Mouse (Mus musculus) heart, embryonic 15.5 days (tissue): Measurements from ENCODE around the gene Cyp1b1. TPM values are rescaled to one million over a fixed set of nuclear protein-coding genes. Genes with fewer than 3 reads are reported as not detected.

ENCODE experiments used
- ATAC-seq: fragments of 200-750 bp; cut with Nextera tagmentation; replicated peaks from 2 replicates; pipeline ENCODE4 v1.8.0; 2017; ENCODE audit warnings: low read depth, moderate TSS enrichment; ENCODE audit not compliant: insufficient number of reproducible peaks, insufficient read depth, low FRiP score
- H3K27ac ChIP-seq: fragments of 300-500 bp; sonication (generic); 2 replicates; pipeline ENCODE4 v1.5.1; 2015; ENCODE audit warnings: mild to moderate bottlenecking, inconsistent platforms
- H3K27me3 ChIP-seq: fragments of 300-500 bp; sonication (generic); 2 replicates; pipeline ENCODE4 v1.6.1; 2015; ENCODE audit warnings: inconsistent platforms
- H3K36me3 ChIP-seq: fragments of 300-500 bp; sonication (generic); 2 replicates; pipeline ENCODE4 v1.6.1; 2015; ENCODE audit warnings: mild to moderate bottlenecking, inconsistent platforms
- H3K4me1 ChIP-seq: fragments of 300-500 bp; sonication (generic); replicated peaks from 2 replicates; pipeline ENCODE4 v1.6.1; 2015; ENCODE audit warnings: inconsistent platforms
- H3K4me2 ChIP-seq: fragments of 300-500 bp; sonication (generic); 2 replicates; pipeline ENCODE4 v1.6.1; 2015; ENCODE audit warnings: inconsistent platforms, mild to moderate bottlenecking, moderate library complexity
- H3K4me3 ChIP-seq: fragments of 300-500 bp; sonication (generic); 2 replicates; pipeline ENCODE4 v1.5.1; 2015; ENCODE audit warnings: mild to moderate bottlenecking, inconsistent platforms
- H3K9ac ChIP-seq: fragments of 300-500 bp; sonication (generic); 2 replicates; pipeline ENCODE4 v1.6.1; 2015; ENCODE audit warnings: mild to moderate bottlenecking, inconsistent platforms
- H3K9me3 ChIP-seq: fragments of 300-500 bp; sonication (generic); replicated peaks from 2 replicates; pipeline ENCODE4 v1.6.1; 2016; ENCODE audit warnings: inconsistent platforms
- WGBS: fragments of 180-500 bp; shearing (Covaris S2); methylation state at CpG from one replicate; pipeline ENCODE4 v1.1.7; 2015; ENCODE audit warnings: mixed read lengths; 5-methylcytosine and 5-hydroxymethylcytosine counted together
- polyA plus RNA-seq: library from polyadenylated mRNA; unstranded; fragments of >200 nt; fragmentation: Nextera tagmentation; extraction: Ambion mirVana; gene quantifications from 2 replicates; pipeline ENCODE4 v1.2.1, GENCODE M21; 2015

Gene Cyp1b1
- polyA plus RNA-seq, 1 experiment from 2014 or later = 1.7 TPM

DNA sequence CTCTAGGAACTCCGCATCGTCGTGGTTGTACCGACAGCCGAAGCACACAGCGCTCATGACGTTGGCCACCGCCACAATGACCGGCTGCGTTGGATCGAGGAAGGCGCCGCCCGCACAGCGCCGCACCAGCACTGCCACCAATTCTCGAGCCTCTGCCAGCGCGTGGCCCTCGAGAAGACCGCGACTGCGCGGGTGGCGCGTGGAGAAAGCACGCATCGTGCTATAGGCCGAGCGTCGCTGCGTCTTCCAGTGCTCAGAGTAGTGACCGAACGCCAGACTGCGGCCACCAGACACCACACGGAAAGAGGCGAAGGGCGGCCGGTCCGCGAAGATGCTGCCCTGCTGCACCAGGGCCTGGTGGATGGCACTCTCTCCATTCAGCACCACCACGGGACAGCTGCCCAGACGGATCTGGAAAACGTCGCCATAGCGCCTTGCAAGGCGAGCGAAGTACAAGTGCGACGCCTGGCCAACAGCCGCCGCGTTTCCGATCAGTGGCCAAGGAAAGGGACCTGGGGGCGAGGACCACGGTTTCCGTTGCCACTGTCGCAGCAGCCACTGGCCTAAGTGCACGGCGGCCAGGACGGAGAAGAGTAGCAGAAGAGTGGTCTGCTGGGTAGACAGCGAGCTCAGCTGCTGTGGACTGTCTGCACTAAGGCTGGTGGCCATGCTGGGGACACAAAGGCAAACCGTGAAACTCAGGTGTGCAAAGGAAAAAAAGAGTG, 1.1 kb downstream of the Cyp1b1 start:
- Histone ChIP-seq H3K27ac (no peak overlapping the region), H3K27me3 (peaks cover 68% of the 10 kb centered on the region), H3K4me3 (peak overlapping the region; percentile 51), H3K36me3 (no peaks in the 10 kb centered on the region), H3K9me3 (no peaks in the 10 kb centered on the region), H3K4me2 (peak overlapping the region; percentile 82), H3K9ac (peak overlapping the region; percentile 32; the same call in 1 of the 2 replicates), H3K4me1 (peaks cover 32% of the 10 kb centered on the region)
- 0 out of 2 replicates have a peak, but pooled peaks have one; percentile 18 for ATAC-seq
- under 1% methylated on average over 63 of the region's 63 CpGs for whole genome bisulfite sequencing

DNA sequence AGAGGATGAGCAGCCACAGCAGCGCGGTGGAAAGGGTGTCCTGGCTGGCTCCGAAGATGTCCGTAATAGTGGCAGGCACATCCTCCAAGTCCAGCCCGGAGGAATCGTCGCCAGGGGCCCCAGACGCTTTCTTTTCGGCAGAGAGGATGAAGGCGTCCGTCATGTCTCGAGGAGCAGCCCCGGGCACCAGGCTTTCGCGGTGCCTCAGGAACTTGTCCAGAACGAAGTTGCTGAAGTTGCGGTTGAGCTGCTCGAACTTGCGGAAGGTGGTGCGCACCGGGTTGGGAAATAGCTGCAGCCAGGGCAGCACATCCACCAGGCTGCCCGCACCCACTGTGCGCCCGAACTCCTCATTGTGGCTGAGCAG, 1.6 kb downstream of the Cyp1b1 start:
- Histone ChIP-seq H3K27ac (no peak overlapping the region), H3K27me3 (peaks cover 68% of the 10 kb centered on the region), H3K9me3 (no peaks in the 10 kb centered on the region), H3K36me3 (no peaks in the 10 kb centered on the region), H3K4me2 (peak overlapping the region; percentile 82), H3K4me3 (peak overlapping the region; percentile 51), H3K4me1 (peaks cover 32% of the 10 kb centered on the region), H3K9ac (peak overlapping the region; percentile 32; the same call in 1 of the 2 replicates)
- under 1% methylated on average over 24 of the region's 24 CpGs for WGBS
- ATAC-seq = no peak

DNA sequence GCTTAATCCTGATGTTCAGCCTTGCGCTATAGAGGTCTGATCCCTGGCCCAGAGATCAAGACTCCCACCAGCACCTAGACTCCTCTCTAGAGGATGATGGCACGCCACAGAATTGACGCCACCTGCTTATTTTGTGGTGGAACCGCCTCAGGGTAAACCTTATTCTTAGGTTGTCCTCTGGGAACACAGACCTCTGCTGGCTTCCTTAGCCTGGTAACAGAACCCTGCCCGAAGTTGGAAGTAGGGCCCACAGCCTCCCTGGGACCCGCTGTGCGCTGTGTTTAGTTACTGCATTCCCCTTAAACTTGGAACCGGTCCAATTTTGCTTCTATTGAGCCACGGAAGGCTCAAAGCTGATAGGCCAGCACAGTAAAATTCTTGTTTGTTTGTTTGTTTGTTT, 2.3 kb downstream of the Cyp1b1 start:
- H3K36me3 ChIP-seq = no peaks in the 10 kb centered on the region
- H3K9me3 ChIP-seq = no peaks in the 10 kb centered on the region
- no peak for ATAC-seq
- no peak overlapping the region for H3K9ac ChIP-seq
- peaks cover 65% of the 10 kb centered on the region for H3K27me3 ChIP-seq
- H3K4me2 ChIP-seq = no peak overlapping the region
- 18% methylated on average over 9 of the region's 9 CpGs for WGBS
- H3K4me1 ChIP-seq = peaks cover 34% of the 10 kb centered on the region
- H3K4me3 ChIP-seq = no peak overlapping the region
- H3K27ac ChIP-seq = no peak overlapping the region

DNA sequence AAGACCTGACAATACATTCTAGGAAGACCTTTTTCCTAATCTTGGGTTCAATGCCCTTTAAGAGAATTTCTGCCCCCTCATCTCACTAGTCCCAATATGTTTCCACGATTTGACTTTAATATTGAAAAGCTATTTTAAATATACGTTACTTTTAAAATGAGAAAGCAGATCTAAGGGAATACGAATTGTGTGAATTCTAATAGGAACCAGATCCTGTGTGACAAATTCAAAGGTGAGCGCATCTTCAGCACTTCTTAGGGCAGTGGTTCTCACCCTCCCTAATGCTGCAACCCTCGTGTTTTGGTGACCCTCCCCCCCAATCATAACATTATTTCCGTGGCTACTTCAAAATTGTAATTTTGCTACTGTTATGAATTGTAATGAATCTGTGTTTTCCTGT, 2.9 kb downstream of the Cyp1b1 start:
- H3K27me3 ChIP-seq = peaks cover 59% of the 10 kb centered on the region
- H3K4me3 ChIP-seq = no peak overlapping the region

DNA sequence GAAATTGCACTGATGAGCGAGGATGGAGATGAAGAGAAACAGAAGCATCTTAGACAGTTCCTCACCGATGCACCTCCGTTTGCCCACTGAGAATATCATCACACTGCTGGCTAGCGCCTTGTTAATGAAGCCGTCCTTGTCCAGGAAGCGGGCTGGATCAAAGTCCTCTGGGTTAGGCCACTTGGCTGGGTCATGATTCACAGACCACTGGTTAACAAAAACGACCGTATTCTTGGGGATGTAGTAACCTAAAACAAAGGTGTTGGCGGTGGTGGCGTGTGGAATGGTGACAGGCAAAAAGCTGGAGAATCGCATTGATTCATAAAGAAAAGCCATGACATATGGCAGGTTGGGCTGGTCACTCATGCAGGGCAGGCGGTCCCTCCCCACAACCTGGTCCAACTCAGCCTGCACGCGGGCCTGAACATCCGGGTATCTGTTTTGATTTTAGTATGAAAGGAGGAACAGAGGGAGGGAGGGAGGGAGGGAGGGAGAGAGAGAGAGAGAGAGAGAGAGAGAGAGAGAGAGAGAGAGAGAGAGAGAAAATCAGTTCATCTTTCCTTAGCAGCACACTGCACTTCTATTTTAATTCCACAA, 4.5 kb downstream of the Cyp1b1 start:
- H3K9ac ChIP-seq = no peak overlapping the region
- no peak overlapping the region for H3K4me2 ChIP-seq
- 31% methylated on average over 15 of the region's 15 CpGs for WGBS
- H3K27me3 ChIP-seq = peaks cover 52% of the 10 kb centered on the region
- no peak for ATAC-seq
- peaks cover 28% of the 10 kb centered on the region for H3K4me1 ChIP-seq
- no peak overlapping the region for H3K4me3 ChIP-seq
- H3K36me3 ChIP-seq = no peaks in the 10 kb centered on the region
- no peak overlapping the region for H3K27ac ChIP-seq
- H3K9me3 ChIP-seq = no peaks in the 10 kb centered on the region

More for the DNA sequence above, 2.9 kb downstream of the Cyp1b1 start:
- H3K27ac ChIP-seq = no peak overlapping the region
- no peaks in the 10 kb centered on the region for H3K36me3 ChIP-seq
- 31% methylated on average over 6 of the region's 6 CpGs for WGBS
- peaks cover 34% of the 10 kb centered on the region for H3K4me1 ChIP-seq
- ATAC-seq = no peak
- no peak overlapping the region for H3K4me2 ChIP-seq
- no peak overlapping the region for H3K9ac ChIP-seq
- H3K9me3 ChIP-seq = no peaks in the 10 kb centered on the region

DNA sequence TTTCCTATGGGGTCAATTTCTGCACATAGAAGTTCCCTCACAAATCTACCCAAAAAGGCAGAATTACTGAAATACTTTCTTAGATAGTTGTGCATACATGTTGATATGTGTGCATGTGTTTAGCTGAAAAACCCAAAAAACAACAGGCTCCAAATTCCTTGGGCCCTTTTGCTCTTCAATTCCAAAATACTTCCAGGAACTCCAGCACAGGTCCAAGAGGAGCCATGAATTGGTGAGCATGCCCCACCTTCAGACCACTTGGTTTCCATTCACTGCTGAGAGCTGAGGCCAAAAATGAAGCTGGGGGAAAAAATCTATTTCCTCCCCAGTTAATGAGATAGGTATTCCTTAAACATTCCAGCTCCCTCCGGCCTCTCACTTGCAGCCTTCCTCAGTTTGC, 5.1 kb downstream of the Cyp1b1 start:
- no peak for ATAC-seq
- no peak overlapping the region for H3K9ac ChIP-seq
- H3K27me3 ChIP-seq = peaks cover 47% of the 10 kb centered on the region
- H3K9me3 ChIP-seq = no peaks in the 10 kb centered on the region
- 62% methylated on average over 1 of the region's 1 CpGs for WGBS
- H3K4me1 ChIP-seq = peaks cover 21% of the 10 kb centered on the region
- H3K36me3 ChIP-seq = no peaks in the 10 kb centered on the region
- no peak overlapping the region for H3K27ac ChIP-seq
- no peak overlapping the region for H3K4me2 ChIP-seq
- H3K4me3 ChIP-seq = no peak overlapping the region

DNA sequence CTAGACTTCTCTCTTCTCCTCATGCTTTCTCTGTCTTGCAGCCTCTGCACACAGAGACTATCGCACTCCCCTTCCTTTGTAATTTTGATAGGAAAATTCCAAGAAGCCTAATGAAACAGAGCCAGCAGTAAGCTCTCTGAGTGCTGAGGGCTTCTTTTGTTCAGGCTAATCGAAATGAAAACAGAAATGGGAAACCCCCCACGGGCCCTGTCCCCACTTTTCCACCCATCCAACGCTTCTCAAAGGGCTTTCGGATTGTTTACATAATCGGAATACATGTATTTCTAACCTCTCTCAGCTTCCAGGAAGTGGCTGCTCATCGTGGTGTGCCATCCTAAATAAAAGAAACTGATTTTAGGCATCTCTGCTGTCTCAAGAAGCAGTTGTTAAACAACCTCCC, 6.7 kb downstream of the Cyp1b1 start:
- ATAC-seq = no peak; the same call in 1 of the 2 replicates
- no peak overlapping the region for H3K4me2 ChIP-seq
- H3K4me1 ChIP-seq = peaks cover 6% of the 10 kb centered on the region
- 24% methylated on average over 7 of the region's 7 CpGs for WGBS
- no peak overlapping the region for H3K9ac ChIP-seq
- no peak overlapping the region for H3K4me3 ChIP-seq
- no peaks in the 10 kb centered on the region for H3K36me3 ChIP-seq
- no peak overlapping the region for H3K27ac ChIP-seq
- H3K27me3 ChIP-seq = peaks cover 31% of the 10 kb centered on the region
- no peaks in the 10 kb centered on the region for H3K9me3 ChIP-seq

DNA sequence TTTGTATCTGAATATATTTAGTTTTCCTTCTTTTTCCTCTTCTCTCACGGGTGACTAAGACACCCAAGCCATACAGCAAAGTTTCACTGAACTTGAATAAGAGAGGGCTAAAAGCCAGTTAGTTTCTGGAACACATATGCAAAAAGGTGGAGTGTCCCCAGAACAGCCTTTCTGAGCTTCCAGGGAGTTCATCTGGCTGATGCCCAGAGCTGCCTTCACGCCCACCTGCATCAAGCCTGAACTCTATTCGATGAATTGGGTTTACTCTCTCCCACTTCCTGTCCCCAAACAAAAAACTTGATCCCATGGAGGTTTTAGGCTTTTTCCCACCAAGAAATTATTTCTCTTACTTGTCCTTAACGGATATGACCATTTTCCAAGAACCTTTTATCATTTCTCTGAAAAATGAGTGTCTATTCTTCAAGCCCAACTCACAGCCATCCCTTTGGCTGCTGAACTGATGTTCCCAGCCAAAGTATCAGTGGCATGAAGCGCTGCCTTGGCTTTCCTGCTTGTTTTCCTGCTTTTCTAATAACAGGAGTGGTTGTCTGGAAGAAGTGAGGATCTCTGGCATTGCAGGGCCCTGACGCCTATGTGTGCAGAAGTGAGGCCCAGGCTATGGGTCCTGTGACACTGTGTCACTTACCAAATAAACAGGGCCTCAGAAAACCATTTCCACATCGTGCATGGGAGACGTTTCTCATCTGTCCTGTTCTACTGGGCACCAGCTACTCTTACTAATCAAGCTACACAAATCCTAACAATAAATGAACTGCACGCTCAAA, 9.0 kb downstream of the Cyp1b1 start:
- WGBS = 65% methylated on average over 9 of the region's 9 CpGs
- Histone ChIP-seq H3K27me3 (peaks cover 10% of the 10 kb centered on the region), H3K36me3 (no peaks in the 10 kb centered on the region), H3K27ac (no peak overlapping the region; the same call in 1 of the 2 replicates), H3K4me1 (0 out of 2 replicates have a peak, but pooled peaks cover 2% of the 10 kb centered on the region), H3K4me3 (no peak overlapping the region), H3K9me3 (no peaks in the 10 kb centered on the region), H3K9ac (no peak overlapping the region), H3K4me2 (no peak overlapping the region)
- ATAC-seq = no peak

DNA sequence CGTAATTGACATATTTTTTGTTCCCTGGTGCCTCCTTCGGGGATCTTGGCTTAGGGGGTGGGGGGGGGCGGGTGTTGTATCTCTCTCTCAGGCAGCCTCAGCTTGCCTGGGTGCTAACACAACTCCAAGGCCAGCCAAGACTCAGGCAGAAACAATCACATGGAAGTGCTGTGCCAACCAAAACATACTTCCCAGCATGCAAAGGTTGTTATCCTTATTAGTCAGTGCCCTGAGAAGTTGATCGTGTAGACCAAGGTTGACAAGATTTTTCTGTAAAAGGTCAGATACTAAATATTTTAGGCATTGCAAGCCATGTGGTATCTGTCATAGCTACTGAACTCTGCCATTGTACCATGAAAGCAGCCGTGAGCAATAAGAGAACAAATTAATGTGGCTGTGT, 14.0 kb downstream of the Cyp1b1 start:
- Histone ChIP-seq H3K9me3 (no peaks in the 10 kb centered on the region), H3K4me3 (no peak overlapping the region), H3K9ac (no peak overlapping the region), H3K36me3 (no peaks in the 10 kb centered on the region), H3K4me1 (no peaks in the 10 kb centered on the region), H3K27ac (no peak overlapping the region), H3K4me2 (no peak overlapping the region), H3K27me3 (no peaks in the 10 kb centered on the region)
- no peak for ATAC-seq
- 66% methylated on average over 5 of the region's 5 CpGs for WGBS

DNA sequence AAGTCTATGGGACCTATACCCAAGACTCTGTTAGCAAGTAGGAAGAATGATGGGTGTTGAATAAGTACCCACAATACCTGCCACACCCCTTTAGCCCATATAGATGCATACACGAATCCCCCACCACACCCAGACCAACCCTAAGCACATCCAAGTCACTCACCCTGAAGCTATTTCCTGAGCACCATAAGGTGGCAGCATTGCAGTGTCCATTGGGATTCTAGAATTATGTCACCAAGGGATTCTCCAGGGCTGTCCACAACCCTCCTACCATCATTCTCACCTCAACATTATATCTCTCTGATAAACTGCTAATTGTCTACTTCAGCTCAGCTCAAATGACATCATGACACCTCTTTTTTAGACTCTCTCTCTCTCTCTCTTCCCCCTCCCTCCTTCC, 15.7 kb downstream of the Cyp1b1 start:
- Histone ChIP-seq H3K4me1 (no peaks in the 10 kb centered on the region), H3K9ac (no peak overlapping the region), H3K4me3 (no peak overlapping the region), H3K9me3 (no peaks in the 10 kb centered on the region), H3K27me3 (no peaks in the 10 kb centered on the region), H3K27ac (no peak overlapping the region), H3K4me2 (no peak overlapping the region), H3K36me3 (no peaks in the 10 kb centered on the region)
- ATAC-seq = no peak
- WGBS = 17% methylated on average over 1 of the region's 1 CpGs

DNA sequence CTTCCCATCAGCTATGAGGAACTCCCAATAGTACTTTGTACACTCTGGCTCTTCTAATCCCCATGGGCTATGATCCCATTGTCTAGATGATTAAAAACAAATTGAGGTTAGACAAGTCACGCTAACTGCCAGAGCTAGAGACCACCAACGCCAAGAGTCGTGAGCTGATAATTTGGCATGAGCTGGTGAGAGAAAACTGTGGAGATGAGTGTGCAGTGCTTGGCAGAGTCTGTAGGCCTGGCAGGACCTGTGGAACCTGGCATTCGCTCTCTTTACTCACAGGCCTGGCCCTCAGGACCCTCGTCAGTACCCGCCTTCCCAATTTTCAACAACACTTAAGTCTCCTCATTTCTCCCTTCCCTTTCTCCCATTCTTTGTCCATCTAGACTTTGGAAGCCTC, 19.3 kb downstream of the Cyp1b1 start:
- no peaks in the 10 kb centered on the region for H3K4me1 ChIP-seq
- H3K27ac ChIP-seq = no peak overlapping the region

More for the DNA sequence above, 19.3 kb downstream of the Cyp1b1 start:
- ATAC-seq = no peak
- 81% methylated on average over 6 of the region's 6 CpGs for WGBS
- H3K36me3 ChIP-seq = no peaks in the 10 kb centered on the region
- no peak overlapping the region for H3K9ac ChIP-seq
- H3K4me2 ChIP-seq = no peak overlapping the region
- H3K9me3 ChIP-seq = no peaks in the 10 kb centered on the region
- H3K4me3 ChIP-seq = no peak overlapping the region
- H3K27me3 ChIP-seq = no peaks in the 10 kb centered on the region
